In genomic region chr17:27534718-27535117, GRCm38 (mm10) we compare ENCODE assay signal across 7 mouse cellular contexts. TPM values are rescaled to one million over a fixed set of nuclear protein-coding genes. Genes with fewer than 3 reads are reported as not detected.
A peak's percentile ranks its signal among the peaks of the same experiment; 100 is the strongest.
DNase-seq lines count a peak whose midpoint lies in the region; ATAC-seq and TF ChIP-seq lines count a peak whose summit lies in the region.

No protein-coding gene starts in this region.

- no peaks in the 10 kb centered on the region for H3K4me1 ChIP-seq in intestine, postnatal 0 days (replicated peaks; ENCODE audit: control insufficient read depth, insufficient read depth, low read length)
- peaks cover 9% of the 10 kb centered on the region for H3K4me1 ChIP-seq in limb, embryonic 10.5 days
- 0 out of 2 replicates have a peak, but pooled peaks cover 3% of the 10 kb centered on the region for H3K4me1 ChIP-seq in midbrain, embryonic 13.5 days (replicated peaks)
- no peaks in the 10 kb centered on the region; the same call in 1 of the 2 replicates for H3K4me1 ChIP-seq in small intestine, adult 2 months (ENCODE audit: control insufficient read depth, insufficient read depth, insufficient read length, low read length)

- H3K9me3 ChIP-seq in intestine, postnatal 0 days (ENCODE audit: control insufficient read depth): no peaks in the 10 kb centered on the region
- no peaks in the 10 kb centered on the region for H3K9me3 ChIP-seq in limb, embryonic 10.5 days (replicated peaks)
- H3K9me3 ChIP-seq in midbrain, embryonic 13.5 days: no peaks in the 10 kb centered on the region

- TF ChIP-seq CTCF in intestine, postnatal 0 days (IDR thresholded peaks at IDR 0.05; ENCODE audit: low read depth): peak; percentile 100
- peak; percentile 98 for TF ChIP-seq CTCF in small intestine, adult 2 months (IDR thresholded peaks at IDR 0.05; ENCODE audit: extremely low read depth, insufficient read length, insufficient replicate concordance, low read depth, low read length)

- whole genome bisulfite sequencing in intestine, postnatal 0 days: 4% methylated on average over 10 of the region's 10 CpGs
- WGBS in limb, embryonic 10.5 days: 7% methylated on average over 10 of the region's 10 CpGs
- 3% methylated on average over 10 of the region's 10 CpGs for WGBS in midbrain, embryonic 13.5 days
- WGBS in small intestine, adult 2 months: 6% methylated on average over 10 of the region's 10 CpGs

- H3K27me3 ChIP-seq in intestine, postnatal 0 days (replicated peaks; ENCODE audit: control insufficient read depth, insufficient read depth, low read length): no peaks in the 10 kb centered on the region
- H3K27me3 ChIP-seq in limb, embryonic 10.5 days (ENCODE audit: low read depth, poor library complexity, severe bottlenecking): no peaks in the 10 kb centered on the region
- no peaks in the 10 kb centered on the region for H3K27me3 ChIP-seq in midbrain, embryonic 13.5 days
- H3K27me3 ChIP-seq in small intestine, adult 2 months (ENCODE audit: control insufficient read depth, insufficient read depth, low read length): no peaks in the 10 kb centered on the region

- H3K9ac ChIP-seq in intestine, postnatal 0 days (ENCODE audit: low read depth, low read length): no peak overlapping the region
- no peak overlapping the region for H3K9ac ChIP-seq in midbrain, embryonic 13.5 days (replicated peaks)

- DNase-seq in adrenal gland, adult 18-20 months (ENCODE audit: low spot score in 2 of 2): peak; percentile 94 to 95
- peak; percentile 95 for DNase-seq in embryo, embryonic 10.5 days (ENCODE audit: low spot score)
- peak; percentile 78 to 88 for DNase-seq in gastrocnemius, postnatal 36 days
- DNase-seq in limb, embryonic 10.5 days (ENCODE audit: low spot score): peak; percentile 98

- no peak overlapping the region for H3K27ac ChIP-seq in intestine, postnatal 0 days (ENCODE audit: low read depth, low read length)
- 0 out of 2 replicates have a peak overlapping the region, but pooled peaks have one; percentile 16 for H3K27ac ChIP-seq in limb, embryonic 10.5 days
- no peak overlapping the region for H3K27ac ChIP-seq in midbrain, embryonic 13.5 days
- no peak overlapping the region for H3K27ac ChIP-seq in small intestine, adult 2 months (ENCODE audit: insufficient read depth, low read depth, low read length)

- no peak overlapping the region for H3K4me3 ChIP-seq in intestine, postnatal 0 days (ENCODE audit: low read depth, low read length)
- H3K4me3 ChIP-seq in limb, embryonic 10.5 days: peak overlapping the region; percentile 9; the same call in 1 of the 2 replicates
- H3K4me3 ChIP-seq in midbrain, embryonic 13.5 days (replicated peaks): no peak overlapping the region
- no peak overlapping the region for H3K4me3 ChIP-seq in small intestine, adult 2 months (ENCODE audit: low read depth, low read length)

- no peak overlapping the region for H3K4me2 ChIP-seq in intestine, postnatal 0 days (replicated peaks; ENCODE audit: low read depth)
- H3K4me2 ChIP-seq in midbrain, embryonic 13.5 days (replicated peaks): peak overlapping the region; percentile 22; the same call in 1 of the 2 replicates

- H3K36me3 ChIP-seq in intestine, postnatal 0 days (ENCODE audit: control insufficient read depth, insufficient read depth): no peaks in the 10 kb centered on the region
- no peaks in the 10 kb centered on the region for H3K36me3 ChIP-seq in limb, embryonic 10.5 days
- no peaks in the 10 kb centered on the region for H3K36me3 ChIP-seq in midbrain, embryonic 13.5 days
- no peaks in the 10 kb centered on the region for H3K36me3 ChIP-seq in small intestine, adult 2 months (ENCODE audit: control insufficient read depth, insufficient read depth, low read length)

- TF ChIP-seq POLR2A in small intestine, adult 2 months (IDR thresholded peaks at IDR 0.05; ENCODE audit: low read depth, low read length): no peak

- ATAC-seq in intestine, postnatal 0 days: peak; percentile 46; the same call in 1 of the 2 replicates
- peak; percentile 90 for ATAC-seq in midbrain, embryonic 13.5 days

- intact Hi-C loops in gastrocnemius, postnatal 36 days (cut with DNase I): loop anchor here (2.0 to 5.0 kb wide), 2 partner anchors 102 to 223 kb away; partner anchors contain the start of gene Rps10

RNA-seq across cellular contexts. Expression of gene Grm4, which starts 13.5 kb away (rescaled TPM):
- total RNA-seq in adrenal gland, adult 18-20 months (2021): 1 to 10 TPM in 1 of 2 experiments, under 1 TPM in 1; 0.80 to 1.4 TPM
- total RNA-seq in gastrocnemius, postnatal 36 days (2021): under 1 TPM in 1 of 2 experiments, not detected in 1; 0.05 TPM
- 0.47 TPM in 2 replicates for polyA plus RNA-seq in intestine, postnatal 0 days (2015; fragmentation: Nextera tagmentation; extraction: Ambion mirVana)
- polyA plus RNA-seq in limb, embryonic 10.5 days (2016; fragmentation: Nextera tagmentation; extraction: Ambion mirVana): 0.06 and 0.35 TPM in 2 replicates
- 5.8 and 6.1 TPM in 2 replicates for polyA plus RNA-seq in midbrain, embryonic 13.5 days (2015; fragmentation: Nextera tagmentation; extraction: Ambion mirVana)
- polyA plus RNA-seq in small intestine, adult 2 months (2012; rRNA removed): 0.88 and 4.1 TPM in 2 replicates

RNA-seq across cellular contexts. Expression of gene Hmga1, which starts 21.6 kb away (rescaled TPM):
- 10 to 100 TPM; 16.8 to 29.5 TPM for total RNA-seq in adrenal gland, adult 18-20 months (2021)
- total RNA-seq in gastrocnemius, postnatal 36 days (2021): 10 to 100 TPM; 24.0 to 25.2 TPM
- polyA plus RNA-seq in intestine, postnatal 0 days (2015; fragmentation: Nextera tagmentation; extraction: Ambion mirVana): 108 and 116 TPM in 2 replicates
- polyA plus RNA-seq in limb, embryonic 10.5 days (2016; fragmentation: Nextera tagmentation; extraction: Ambion mirVana): 904 and 1,218 TPM in 2 replicates
- polyA plus RNA-seq in midbrain, embryonic 13.5 days (2015; fragmentation: Nextera tagmentation; extraction: Ambion mirVana): 120 and 124 TPM in 2 replicates
- polyA plus RNA-seq in small intestine, adult 2 months (2012; rRNA removed): 63.0 and 91.0 TPM in 2 replicates

RNA-seq across cellular contexts. Expression of gene AI413582, which starts 30.8 kb away (rescaled TPM):
- total RNA-seq in adrenal gland, adult 18-20 months (2021): 10 to 100 TPM; 20.1 to 21.7 TPM
- total RNA-seq in gastrocnemius, postnatal 36 days (2021): 1 to 10 TPM; 2.7 to 2.8 TPM
- 80.3 and 83.0 TPM in 2 replicates for polyA plus RNA-seq in intestine, postnatal 0 days (2015; fragmentation: Nextera tagmentation; extraction: Ambion mirVana)
- polyA plus RNA-seq in limb, embryonic 10.5 days (2016; fragmentation: Nextera tagmentation; extraction: Ambion mirVana): 9.4 TPM in 2 replicates
- 33.4 and 36.8 TPM in 2 replicates for polyA plus RNA-seq in midbrain, embryonic 13.5 days (2015; fragmentation: Nextera tagmentation; extraction: Ambion mirVana)
- polyA plus RNA-seq in small intestine, adult 2 months (2012; rRNA removed): 21.6 and 34.7 TPM in 2 replicates
